Mouse (Mus musculus): ENCODE data around the gene Klra10.
"Not testable (repeated sequence)": the region's sequence is repeated elsewhere in the genome, so short reads cannot be mapped to it uniquely, and the experiment has no call there.

Klra10 gene

GRCm38 (mm10) chr6:130281828-130282227 lies at the start of gene Klra10:
Gene Klra10 (minus strand): TSS chr6:130281928.
- not testable (repeated sequence) for DNase-seq

DNA sequence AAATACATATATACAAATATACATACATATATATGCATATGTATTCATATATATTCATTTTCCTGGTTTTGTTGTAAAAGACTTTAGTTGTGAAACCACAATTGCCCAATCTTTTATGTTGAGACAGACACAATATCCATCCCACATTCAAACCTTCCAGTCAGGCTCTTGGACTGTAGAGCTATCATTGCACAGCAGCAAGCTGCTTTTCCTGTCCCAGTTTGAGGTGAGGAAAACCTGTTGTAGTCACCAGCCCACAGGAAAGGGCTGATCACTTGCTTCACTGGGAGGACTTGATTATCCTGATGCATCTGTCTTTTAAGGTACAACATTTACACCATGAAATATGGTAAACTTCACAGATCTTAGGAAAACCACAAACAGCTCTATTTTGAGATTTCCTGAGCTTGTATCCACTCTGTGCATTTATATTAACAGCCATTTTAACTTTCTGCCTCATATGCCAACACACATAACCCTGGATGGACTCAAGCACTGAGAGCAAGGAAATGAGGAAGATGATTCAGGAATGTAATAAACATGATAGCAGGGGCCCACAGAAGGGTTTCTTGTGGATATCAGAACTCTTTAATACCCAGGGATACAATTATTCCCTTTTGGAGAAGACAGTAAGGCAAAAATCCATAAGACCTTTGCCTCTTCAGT lies 6.4 kb upstream of the Klra10 start:
- DNase-seq = no peak

DNA sequence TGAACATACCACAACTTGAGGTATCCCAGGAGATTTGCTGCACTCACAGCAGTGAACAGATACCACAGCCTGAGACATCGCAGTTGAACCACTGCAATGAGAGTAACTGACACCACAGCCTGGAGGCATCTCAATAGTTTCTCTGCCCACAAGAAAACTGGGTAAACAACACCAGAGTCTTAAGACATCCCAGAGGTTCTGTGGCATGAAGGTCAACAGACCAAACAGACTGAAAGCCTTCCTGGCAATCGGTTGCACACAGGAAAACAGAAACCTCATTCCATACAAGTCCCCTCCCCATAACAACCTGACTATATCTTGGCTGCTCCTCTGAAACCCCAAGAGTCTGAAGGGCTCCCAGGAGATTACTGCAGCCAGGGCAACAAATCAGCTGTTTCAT lies 26.4 kb downstream of the Klra10 start:
- no peak for DNase-seq

DNA sequence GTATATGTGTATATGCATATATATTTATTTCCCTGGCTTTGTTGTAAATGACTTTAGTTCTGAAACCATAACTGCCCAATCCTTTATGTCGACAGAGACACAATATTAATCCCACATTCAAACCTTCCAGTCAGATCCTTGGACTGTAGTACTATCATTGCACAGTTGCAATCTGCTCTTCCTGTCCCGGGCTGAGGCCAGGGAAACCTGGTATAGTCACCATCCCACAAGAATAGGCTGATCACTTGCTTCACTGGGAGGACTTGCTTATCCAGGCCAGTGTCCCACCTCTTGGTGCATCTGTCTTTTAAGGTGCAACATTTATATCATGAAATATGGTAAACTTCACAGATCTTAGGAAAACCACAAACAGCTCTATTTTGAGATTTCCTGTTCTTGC lies 44.2 kb downstream of the Klra10 start:
- no peak for DNase-seq

GRCm38 (mm10) chr6:130236635-130237034 lies 45.1 kb downstream of the Klra10 start:
- no peak for DNase-seq

DNA sequence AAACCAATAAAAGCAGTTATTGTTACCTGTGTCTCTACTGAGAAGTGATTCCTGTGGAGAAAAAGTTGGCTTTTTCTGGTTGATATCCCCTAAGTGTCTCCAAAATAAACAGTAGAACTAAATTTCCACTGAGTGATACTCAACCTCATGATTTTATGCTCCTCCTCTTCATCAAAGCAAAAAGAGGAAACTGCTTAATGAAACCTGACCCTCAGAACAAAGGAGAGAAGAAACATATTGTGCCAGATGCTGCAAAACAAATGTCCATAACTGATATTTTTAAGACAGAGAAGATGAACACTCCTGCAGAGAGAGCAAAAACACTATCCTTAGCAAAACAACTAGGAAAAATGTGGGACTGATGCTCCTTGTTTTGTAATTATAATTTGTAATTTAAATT lies 48.5 kb downstream of the Klra10 start, which contains the start of gene Klra7:
TSS of gene Klra7 (minus strand) at position 101 of the 400 bp plus-strand sequence.
- no peak for DNase-seq

Data from cerebellum, postnatal 36 days (tissue).